Mouse (Mus musculus) gastrocnemius, postnatal 25 days (tissue): ENCODE measurements around the gene Mok. TPM values are rescaled to one million over a fixed set of nuclear protein-coding genes. Genes with fewer than 3 reads are reported as not detected.

Experiments used
- DNase-seq: peaks from one replicate; pipeline ENCODE4 v3.0.0; 2022
- total RNA-seq, 2 experiments: library from RNA; stranded (reverse); gene quantifications; 1 replicate in 1 of 2; 2 replicates in 1 of 2; pipeline ENCODE4 v1.2.3; 2021

Mok gene
- total RNA-seq, 2 experiments from 2014 or later = not detected

- DNase-seq = no peak
Observed at GRCm38 (mm10) chr12:110806301-110806970, 34.3 kb downstream of the Mok start.

- no peak for DNase-seq
Observed at GRCm38 (mm10) chr12:110804261-110804660, 36.5 kb downstream of the Mok start.

- DNase-seq = no peak
Observed at GRCm38 (mm10) chr12:110802674-110803297, 38.0 kb downstream of the Mok start.

GRCm38 (mm10) chr12:110801876-110802464 is 38.8 kb downstream of the Mok start:
- no peak for DNase-seq

GRCm38 (mm10) chr12:110799226-110799625 is 41.5 kb downstream of the Mok start:
- DNase-seq = no peak

- no peak for DNase-seq
Observed at GRCm38 (mm10) chr12:110797842-110798431, 42.8 kb downstream of the Mok start.

- DNase-seq = no peak
Observed at GRCm38 (mm10) chr12:110797202-110797601, 43.5 kb downstream of the Mok start.

- DNase-seq = no peak
Observed at GRCm38 (mm10) chr12:110796748-110797147, 44.0 kb downstream of the Mok start.

- no peak for DNase-seq
Observed at GRCm38 (mm10) chr12:110795035-110795434, 45.7 kb downstream of the Mok start.

GRCm38 (mm10) chr12:110791026-110791425 is 49.7 kb downstream of the Mok start:
- no peak for DNase-seq

- no peak for DNase-seq
Observed at GRCm38 (mm10) chr12:110790580-110790979, 50.2 kb downstream of the Mok start.

GRCm38 (mm10) chr12:110786243-110786642 is 54.5 kb downstream of the Mok start:
- DNase-seq = no peak

- DNase-seq = no peak
Observed at GRCm38 (mm10) chr12:110784211-110784610, 56.5 kb downstream of the Mok start.

GRCm38 (mm10) chr12:110782278-110782677 is 58.5 kb downstream of the Mok start:
- DNase-seq = no peak

- no peak for DNase-seq
Observed at GRCm38 (mm10) chr12:110781181-110781580, 59.6 kb downstream of the Mok start.

GRCm38 (mm10) chr12:110779296-110779695 is 61.4 kb downstream of the Mok start:
- DNase-seq = no peak

GRCm38 (mm10) chr12:110777853-110778252 is 62.9 kb downstream of the Mok start:
- DNase-seq = no peak

- no peak for DNase-seq
Observed at GRCm38 (mm10) chr12:110775628-110776426, 64.9 kb downstream of the Mok start.

- DNase-seq = no peak
Observed at GRCm38 (mm10) chr12:110771961-110772360, 68.8 kb downstream of the Mok start.

GRCm38 (mm10) chr12:110770479-110771247 is 70.1 kb downstream of the Mok start:
- DNase-seq = no peak

GRCm38 (mm10) chr12:110769660-110770297 is 71.0 kb downstream of the Mok start:
- no peak for DNase-seq
